Mouse (Mus musculus): Measurements from ENCODE around the gene Styx.

The Styx gene

GRCm38 (mm10) chr14:45438931-45439275 is 88.0 kb downstream of the Styx start:
- DNase-seq (ENCODE audit: low spot score in 2 of 2): no peak

- DNase-seq (ENCODE audit: low spot score in 2 of 2): no peak
These were observed 88.5 kb downstream of the Styx start for GRCm38 (mm10) chr14:45439387-45439786.

DNA sequence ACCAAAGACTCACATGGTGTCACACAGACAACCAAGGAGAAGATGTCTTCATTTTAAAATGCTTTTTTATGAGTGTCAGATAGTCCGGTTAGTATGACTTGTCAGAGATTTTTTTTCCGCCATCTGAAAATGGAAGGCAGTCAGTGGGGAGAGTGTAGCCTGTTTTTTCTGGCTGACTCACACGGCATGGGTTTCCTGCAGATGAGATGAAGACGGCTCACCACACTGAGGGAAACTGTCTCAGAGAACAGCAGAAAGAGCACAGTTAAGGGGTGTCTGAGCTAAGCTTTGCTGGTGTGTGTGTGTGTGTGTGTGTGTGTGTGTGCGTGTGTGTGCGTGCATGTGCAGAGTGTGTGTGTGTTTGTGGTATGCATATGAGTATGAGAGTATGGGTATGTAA is 90.4 kb downstream of the Styx start:
- no peak for DNase-seq (ENCODE audit: low spot score in 2 of 2)

DNA sequence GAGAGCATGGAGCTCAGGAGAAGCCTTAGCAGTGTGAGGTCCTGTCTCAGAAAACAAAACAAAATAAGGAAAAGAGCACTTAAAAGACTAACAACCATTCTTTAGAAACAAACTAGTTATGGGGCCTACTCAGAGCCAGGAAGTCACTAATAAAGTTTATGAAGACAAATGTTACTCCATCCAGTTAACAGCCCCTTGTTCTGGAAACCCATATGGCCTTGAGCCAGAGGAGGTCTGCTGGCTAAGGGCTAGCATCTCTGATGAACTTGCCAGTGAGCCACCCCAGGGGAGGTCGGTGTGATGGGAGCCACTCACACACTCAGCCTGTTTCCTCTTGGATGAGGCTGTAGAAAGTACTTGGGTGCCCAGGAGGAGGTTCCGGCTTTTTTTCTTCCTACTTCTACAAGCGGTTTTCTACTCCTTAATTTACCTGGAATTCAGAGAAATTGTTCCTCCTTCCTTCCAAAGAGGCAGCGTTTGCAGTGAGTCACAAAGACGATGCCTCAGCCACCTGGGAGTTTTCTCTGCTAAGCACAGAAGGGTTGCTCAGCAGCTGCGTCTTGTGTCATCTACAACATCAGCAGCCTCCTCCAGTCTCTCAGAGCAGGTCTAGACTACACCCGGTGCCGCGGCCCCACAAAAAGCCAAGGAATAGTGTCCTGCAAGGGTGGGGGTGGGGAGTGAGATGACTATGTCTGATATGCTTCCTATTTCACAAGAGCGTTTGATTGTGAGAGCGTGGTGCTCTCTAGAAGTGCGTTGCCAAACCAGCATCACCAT is 92.1 kb downstream of the Styx start:
- DNase-seq (ENCODE audit: low spot score in 2 of 2): no peak

DNA sequence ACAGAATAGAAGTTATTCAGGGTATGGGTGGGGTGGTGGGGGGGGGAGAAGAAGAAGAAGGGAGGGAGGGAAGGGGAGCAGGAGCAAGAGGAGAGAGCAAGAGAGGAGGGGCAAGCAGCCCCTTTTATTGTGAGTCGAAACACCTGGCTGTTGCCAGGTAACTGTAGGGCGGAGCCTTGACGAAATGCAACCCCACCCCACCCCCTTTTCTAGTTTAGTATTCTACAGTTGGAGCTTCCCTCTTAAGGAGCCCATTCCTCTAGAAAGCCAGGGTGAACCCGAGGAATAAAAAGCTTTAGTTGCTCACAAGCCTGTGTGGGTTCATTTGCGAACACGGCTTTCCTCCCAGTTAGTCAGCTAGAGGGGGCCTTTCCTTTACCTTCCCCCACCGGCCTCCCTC is 94.0 kb downstream of the Styx start:
- no peak for DNase-seq (ENCODE audit: low spot score in 2 of 2)

DNA sequence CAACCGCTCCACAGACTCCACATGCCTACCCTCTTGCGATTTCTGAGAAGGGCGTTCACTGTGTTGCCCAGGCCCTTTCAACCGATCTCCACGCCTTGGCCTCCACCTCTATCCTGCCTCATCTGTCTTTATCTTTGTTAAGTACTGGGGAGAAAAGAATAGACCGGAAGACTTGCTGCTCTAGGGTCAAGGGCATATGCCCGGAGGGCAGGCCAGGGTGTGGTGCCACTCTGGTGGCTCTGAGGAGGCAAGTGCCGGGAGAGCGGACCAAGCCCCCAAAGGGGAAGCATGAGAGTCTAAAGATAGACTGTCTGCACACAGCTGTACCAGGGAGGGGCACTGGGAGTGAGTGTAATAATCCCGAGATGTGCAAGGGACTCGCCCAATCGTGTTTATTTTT is 94.6 kb downstream of the Styx start:
- DNase-seq (ENCODE audit: low spot score in 2 of 2): no peak

DNA sequence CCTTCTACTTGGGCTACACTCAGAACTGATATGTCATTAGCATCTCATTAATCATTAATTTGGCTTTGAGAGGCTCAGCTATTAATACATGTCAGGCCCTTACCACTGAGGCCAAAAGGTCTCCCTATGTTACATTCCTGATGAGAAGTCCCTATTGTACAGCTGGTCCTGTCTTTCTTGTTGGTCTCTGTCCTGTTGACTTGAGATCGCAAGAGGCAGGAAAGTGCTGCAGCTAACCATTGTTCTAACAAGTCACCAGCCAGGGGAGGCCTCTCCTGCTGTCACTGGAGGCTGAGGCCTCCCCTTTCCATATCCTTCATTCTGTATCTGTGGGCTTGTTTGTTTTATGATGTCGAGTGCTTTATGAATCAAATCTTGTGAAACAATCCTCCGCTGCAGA is 95.9 kb downstream of the Styx start:
- no peak for DNase-seq (ENCODE audit: low spot score in 2 of 2)

DNA sequence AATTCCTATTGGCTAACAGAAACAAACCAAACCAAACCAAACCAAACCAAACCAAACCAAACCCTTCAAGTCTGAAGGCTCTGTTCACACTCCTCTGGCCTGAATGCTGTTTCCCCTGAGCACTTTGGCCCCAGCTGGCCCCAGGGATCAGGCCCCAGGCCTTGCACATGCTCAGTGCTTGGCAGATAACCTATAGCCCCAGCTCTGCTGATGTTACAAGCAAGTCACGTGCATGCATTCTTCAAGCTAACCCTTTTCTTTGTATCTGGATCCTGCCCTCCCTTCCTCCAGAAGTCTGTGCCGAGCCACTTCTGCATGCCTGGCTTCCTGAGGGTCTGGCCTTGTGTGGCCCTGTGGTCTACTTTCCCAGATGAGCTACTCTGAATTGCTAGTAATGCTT is 100.2 kb downstream of the Styx start:
- DNase-seq (ENCODE audit: low spot score in 2 of 2): no peak

- DNase-seq (ENCODE audit: low spot score in 2 of 2): no peak
These were observed 101.3 kb downstream of the Styx start for GRCm38 (mm10) chr14:45452148-45452547.

DNA sequence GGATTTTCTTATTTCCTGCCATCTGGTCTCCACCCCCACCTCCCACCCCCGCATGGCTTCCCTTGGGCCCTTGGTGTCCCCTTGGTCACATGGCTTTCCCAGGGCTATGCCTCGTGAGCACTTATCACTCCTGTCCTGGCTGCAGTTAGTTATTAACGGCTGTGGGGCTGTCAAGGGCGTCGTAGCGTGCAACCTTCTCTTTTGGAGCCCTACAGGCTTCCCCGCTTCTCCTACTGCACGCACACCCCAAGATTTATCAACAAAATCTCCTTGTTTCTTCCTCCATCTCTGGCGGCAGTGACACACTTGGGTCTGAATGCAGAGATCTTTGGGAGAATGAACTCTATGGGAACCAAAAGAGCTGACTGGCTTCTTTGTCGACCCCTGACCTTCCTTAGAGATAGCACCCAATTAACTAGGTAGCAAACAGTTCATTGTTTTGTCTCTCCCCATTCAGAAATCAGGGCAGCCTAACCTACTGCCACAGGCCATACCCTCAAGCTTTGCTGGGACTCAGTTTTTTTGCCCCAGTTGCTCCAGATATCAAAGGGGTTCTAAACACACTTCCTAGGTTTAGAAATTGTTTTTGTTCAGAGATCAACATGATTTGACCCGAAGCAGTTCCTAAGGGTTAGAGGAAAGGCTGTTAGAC is 102.1 kb downstream of the Styx start:
- no peak for DNase-seq (ENCODE audit: low spot score in 2 of 2)

DNA sequence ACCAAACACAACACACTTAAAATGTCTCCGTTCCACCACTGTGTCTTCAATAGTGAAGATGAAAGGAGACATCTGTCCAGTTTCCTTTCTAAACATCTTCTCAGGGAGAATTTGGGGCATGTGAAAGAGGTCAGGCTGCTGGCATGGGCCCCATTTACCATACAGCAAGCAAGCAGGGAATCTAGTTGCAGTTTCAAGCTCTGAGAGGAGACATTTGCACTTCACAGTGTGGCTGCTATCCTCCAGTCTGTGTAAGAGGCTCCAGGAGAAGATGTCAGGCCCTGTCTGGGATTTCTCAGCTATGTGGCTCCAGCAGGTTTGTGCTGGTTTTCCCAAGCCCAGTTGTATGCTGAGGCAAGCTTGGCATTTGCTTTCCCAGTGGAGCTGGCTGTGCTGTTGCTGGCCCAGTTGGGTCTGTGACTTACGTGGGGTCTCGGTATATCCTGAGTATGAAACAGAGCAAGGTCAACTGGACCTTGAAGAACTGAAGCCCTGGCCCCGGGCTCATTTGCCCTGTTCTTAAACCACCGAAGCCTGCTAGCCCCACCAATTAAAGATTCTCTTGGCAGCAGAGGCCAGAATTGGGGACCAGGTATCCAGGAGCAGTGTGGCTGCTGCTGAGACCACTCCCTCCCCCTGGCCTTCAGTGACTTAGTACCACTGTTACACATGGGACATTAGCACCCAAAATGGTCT is 102.8 kb downstream of the Styx start:
- no peak for DNase-seq (ENCODE audit: low spot score in 2 of 2)

GRCm38 (mm10) chr14:45455651-45456501 is 105.0 kb downstream of the Styx start:
- no peak for DNase-seq (ENCODE audit: low spot score in 2 of 2)

- DNase-seq (ENCODE audit: low spot score in 2 of 2): no peak
These were observed 105.6 kb downstream of the Styx start for GRCm38 (mm10) chr14:45456502-45456846.

DNA sequence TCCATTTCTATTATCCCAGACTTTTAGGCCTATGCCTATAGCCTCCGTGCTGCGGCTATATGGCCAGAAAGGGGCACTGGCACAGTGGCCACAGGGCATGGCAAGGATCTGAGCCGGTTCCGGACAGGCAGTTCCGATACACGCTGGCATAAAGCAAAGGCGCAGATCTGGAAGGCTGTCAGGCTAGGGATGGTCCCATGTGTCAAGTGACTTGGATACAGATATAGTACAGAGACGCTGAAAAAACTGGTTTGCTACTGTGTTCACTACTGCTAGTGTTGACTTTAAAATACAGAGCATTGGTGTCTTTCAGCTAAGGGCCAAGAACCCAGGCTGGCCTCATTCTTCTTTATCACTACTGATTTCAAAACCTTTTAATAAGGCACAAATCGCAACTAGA is 106.1 kb downstream of the Styx start:
- DNase-seq (ENCODE audit: low spot score in 2 of 2): peak in 1 of 2 experiments; percentile 41

DNA sequence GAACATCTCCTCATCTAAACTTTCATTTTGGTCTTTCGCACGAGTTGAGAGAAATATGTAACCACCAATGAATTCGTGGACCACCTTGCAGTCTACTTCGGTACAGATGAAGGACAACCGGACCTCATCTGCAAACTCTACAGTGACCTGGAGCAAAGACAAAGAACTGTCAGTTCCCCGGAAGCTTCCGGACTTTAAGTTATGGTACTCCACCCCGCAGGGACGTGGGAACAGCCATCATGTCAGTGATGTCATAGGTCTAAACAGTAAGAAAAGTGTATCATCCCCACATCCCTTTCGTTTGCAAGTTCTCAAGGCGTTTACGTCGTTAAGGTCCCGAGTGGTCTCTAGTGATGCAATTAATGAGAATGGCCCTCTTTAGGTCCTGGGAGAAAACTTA is 109.0 kb downstream of the Styx start:
- no peak for DNase-seq (ENCODE audit: low spot score in 2 of 2)

DNA sequence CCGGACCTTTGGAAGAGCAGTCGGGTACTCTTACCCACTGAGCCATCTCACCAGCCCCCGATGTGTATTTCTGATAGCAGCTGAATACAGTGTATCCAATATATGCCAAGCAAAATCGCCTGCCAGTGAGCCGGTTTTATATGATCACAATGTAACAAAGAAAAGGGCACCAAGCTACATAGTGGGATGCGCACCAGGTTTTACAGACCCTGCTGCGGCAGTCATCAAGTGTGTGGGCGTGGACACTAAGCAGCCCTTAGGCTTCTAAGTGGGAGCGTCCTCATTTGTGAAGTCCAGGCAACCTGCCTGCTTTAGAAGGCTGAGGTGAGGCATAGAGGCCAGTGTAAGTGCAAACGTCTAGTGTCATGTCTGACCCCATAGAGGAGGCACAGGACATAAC is 109.6 kb downstream of the Styx start:
- no peak for DNase-seq (ENCODE audit: low spot score in 2 of 2)

GRCm38 (mm10) chr14:45461945-45462344 is 111.1 kb downstream of the Styx start:
- no peak for DNase-seq (ENCODE audit: low spot score in 2 of 2)

GRCm38 (mm10) chr14:45462374-45462773 is 111.5 kb downstream of the Styx start:
- DNase-seq (ENCODE audit: low spot score in 2 of 2): no peak

DNA sequence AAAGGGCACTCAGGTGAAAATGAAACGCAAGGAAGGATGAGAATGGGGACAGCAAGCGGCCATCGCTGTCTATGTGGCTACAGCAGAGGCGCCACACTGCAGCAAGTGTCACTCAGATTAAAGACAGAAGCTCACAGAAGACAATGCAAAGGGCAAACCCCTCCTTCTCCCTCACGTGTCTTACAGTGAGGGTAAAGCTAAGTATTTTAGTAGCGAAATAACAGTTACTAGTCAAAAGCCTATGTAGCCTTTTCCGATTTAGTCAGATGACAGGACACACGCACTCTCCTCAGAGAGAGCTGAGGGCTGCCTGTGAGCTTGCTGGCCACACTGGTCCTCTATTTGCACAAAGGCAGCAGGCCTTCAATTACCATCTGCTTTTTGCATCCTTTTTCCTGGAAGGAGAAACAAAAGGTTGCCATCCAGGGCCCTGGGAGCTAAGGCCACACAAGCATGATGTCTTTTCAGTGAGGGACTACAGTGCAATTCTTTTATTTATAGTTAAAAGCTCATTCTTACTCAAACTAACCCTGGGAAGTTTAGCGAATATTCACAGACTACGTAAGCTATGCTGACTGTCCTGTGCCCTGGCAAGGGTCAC is 112.1 kb downstream of the Styx start:
- no peak for DNase-seq (ENCODE audit: low spot score in 2 of 2)

GRCm38 (mm10) chr14:45463599-45463998 is 112.7 kb downstream of the Styx start:
- DNase-seq (ENCODE audit: low spot score in 2 of 2): peak in 1 of 2 experiments; percentile 40
